Mouse (Mus musculus): Measurements from ENCODE around the gene Slc12a9. TPM values are rescaled to one million over a fixed set of nuclear protein-coding genes. Genes with fewer than 3 reads are reported as not detected.
"Not testable (repeated sequence)": the region's sequence is repeated elsewhere in the genome, so short reads cannot be mapped to it uniquely, and the experiment has no call there.

Gene Slc12a9
- polyA plus RNA-seq, 1 experiment from 2014 or later: 23.4 TPM

- no peak for ATAC-seq
- no peak overlapping the region for H3K4me3 ChIP-seq (replicated peaks)
- H3K36me3 ChIP-seq: peaks cover 16% of the 10 kb centered on the region
- peaks cover 50% of the 10 kb centered on the region for H3K27me3 ChIP-seq
- 80% methylated on average over 15 of the region's 15 CpGs for WGBS
- no peak overlapping the region for H3K4me2 ChIP-seq (replicated peaks)
- H3K9ac ChIP-seq (replicated peaks): no peak overlapping the region
- H3K27ac ChIP-seq: no peak overlapping the region
- H3K4me1 ChIP-seq (replicated peaks): peaks cover 56% of the 10 kb centered on the region
- no peaks in the 10 kb centered on the region for H3K9me3 ChIP-seq
Observed at GRCm38 (mm10) chr5:137291381-137291926, 41.9 kb downstream of the Slc12a9 start.

- Histone ChIP-seq H3K9me3 (no peaks in the 10 kb centered on the region), H3K9ac (replicated peaks) (0 out of 2 replicates have a peak overlapping the region, but pooled peaks have one; percentile 10), H3K4me1 (replicated peaks) (peaks cover 59% of the 10 kb centered on the region), H3K4me3 (replicated peaks) (no peak overlapping the region), H3K27ac (no peak overlapping the region), H3K4me2 (replicated peaks) (peak overlapping the region; percentile 22; the same call in 1 of the 2 replicates), H3K27me3 (peaks cover 50% of the 10 kb centered on the region), H3K36me3 (peaks cover 8% of the 10 kb centered on the region)
- 26% methylated on average over 15 of the region's 15 CpGs for WGBS
- ATAC-seq: no peak
Observed at GRCm38 (mm10) chr5:137290677-137291076, 42.7 kb downstream of the Slc12a9 start.

- Histone ChIP-seq H3K4me2 (replicated peaks) (peak overlapping the region; percentile 95), H3K4me3 (replicated peaks) (peak overlapping the region; percentile 54), H3K36me3 (no peaks in the 10 kb centered on the region), H3K27ac (no peak overlapping the region), H3K4me1 (replicated peaks) (peaks cover 51% of the 10 kb centered on the region), H3K27me3 (peaks cover 50% of the 10 kb centered on the region), H3K9ac (replicated peaks) (no peak overlapping the region), H3K9me3 (no peaks in the 10 kb centered on the region)
- WGBS: 54% methylated on average over 13 of the region's 13 CpGs
- ATAC-seq: no peak
Observed at GRCm38 (mm10) chr5:137289591-137290365, 43.6 kb downstream of the Slc12a9 start.

GRCm38 (mm10) chr5:137288999-137289470 is 44.4 kb downstream of the Slc12a9 start:
- 1% methylated on average over 25 of the region's 25 CpGs for WGBS
- H3K4me3 ChIP-seq (replicated peaks): peak overlapping the region; percentile 54
- peak overlapping the region; percentile 95 for H3K4me2 ChIP-seq (replicated peaks)
- no peaks in the 10 kb centered on the region for H3K9me3 ChIP-seq
- H3K4me1 ChIP-seq (replicated peaks): peaks cover 49% of the 10 kb centered on the region
- H3K27ac ChIP-seq: no peak overlapping the region
- peaks cover 50% of the 10 kb centered on the region for H3K27me3 ChIP-seq
- H3K9ac ChIP-seq (replicated peaks): peak overlapping the region; percentile 53; the same call in 1 of the 2 replicates
- no peaks in the 10 kb centered on the region for H3K36me3 ChIP-seq
- ATAC-seq: no peak

- peak; percentile 38 for ATAC-seq
- Histone ChIP-seq H3K27me3 (peaks cover 50% of the 10 kb centered on the region), H3K27ac (peak overlapping the region; percentile 64)
Observed at GRCm38 (mm10) chr5:137287953-137288743, 45.2 kb downstream of the Slc12a9 start.

GRCm38 (mm10) chr5:137287032-137287952 is 46.1 kb downstream of the Slc12a9 start, which contains the start of gene Ache:
Ache (plus strand) TSS chr5:137287519.
- Histone ChIP-seq H3K9me3 (no peaks in the 10 kb centered on the region), H3K27ac (peak within 1 kb of the TSS; percentile 64), H3K36me3 (no peaks in the 10 kb centered on the region), H3K9ac (replicated peaks) (peak within 1 kb of the TSS; percentile 74), H3K4me3 (replicated peaks) (peak within 1 kb of the TSS; percentile 54), H3K27me3 (peaks cover 45% of the 10 kb centered on the region), H3K4me1 (replicated peaks) (peaks cover 34% of the 10 kb centered on the region), H3K4me2 (replicated peaks) (peak within 1 kb of the TSS; percentile 95)
- WGBS: under 1% methylated on average over 40 of the region's 40 CpGs
- peak; percentile 78 for ATAC-seq

More at GRCm38 (mm10) chr5:137287953-137288743, 45.2 kb downstream of the Slc12a9 start:
- H3K9ac ChIP-seq (replicated peaks): peak overlapping the region; percentile 74
- peak overlapping the region; percentile 54 for H3K4me3 ChIP-seq (replicated peaks)
- H3K36me3 ChIP-seq: no peaks in the 10 kb centered on the region
- peaks cover 40% of the 10 kb centered on the region for H3K4me1 ChIP-seq (replicated peaks)
- WGBS: under 1% methylated on average over 56 of the region's 65 CpGs
- peak overlapping the region; percentile 95 for H3K4me2 ChIP-seq (replicated peaks)
- H3K9me3 ChIP-seq: no peaks in the 10 kb centered on the region

GRCm38 (mm10) chr5:137286655-137287031 is 46.8 kb downstream of the Slc12a9 start:
- peaks cover 34% of the 10 kb centered on the region for H3K4me1 ChIP-seq (replicated peaks)
- H3K27ac ChIP-seq: peak overlapping the region; percentile 64
- ATAC-seq: peak; percentile 84
- no peaks in the 10 kb centered on the region for H3K36me3 ChIP-seq
- peak overlapping the region; percentile 54 for H3K4me3 ChIP-seq (replicated peaks)
- peak overlapping the region; percentile 74 for H3K9ac ChIP-seq (replicated peaks)
- peaks cover 39% of the 10 kb centered on the region for H3K27me3 ChIP-seq
- H3K9me3 ChIP-seq: no peaks in the 10 kb centered on the region
- peak overlapping the region; percentile 95 for H3K4me2 ChIP-seq (replicated peaks)
- 1% methylated on average over 14 of the region's 16 CpGs for WGBS

GRCm38 (mm10) chr5:137285986-137286385 is 47.4 kb downstream of the Slc12a9 start:
- Histone ChIP-seq H3K4me2 (replicated peaks) (peak overlapping the region; percentile 95; the same call in 1 of the 2 replicates), H3K9me3 (no peaks in the 10 kb centered on the region), H3K9ac (replicated peaks) (no peak overlapping the region), H3K4me1 (replicated peaks) (peaks cover 34% of the 10 kb centered on the region), H3K36me3 (no peaks in the 10 kb centered on the region), H3K27me3 (peaks cover 32% of the 10 kb centered on the region), H3K4me3 (replicated peaks) (no peak overlapping the region), H3K27ac (no peak overlapping the region)
- 59% methylated on average over 7 of the region's 7 CpGs for WGBS
- ATAC-seq: no peak

GRCm38 (mm10) chr5:137285045-137285444 is 48.4 kb downstream of the Slc12a9 start:
- Histone ChIP-seq H3K36me3 (no peaks in the 10 kb centered on the region), H3K4me2 (replicated peaks) (no peak overlapping the region), H3K4me3 (replicated peaks) (no peak overlapping the region), H3K27ac (no peak overlapping the region), H3K27me3 (peaks cover 23% of the 10 kb centered on the region), H3K9me3 (no peaks in the 10 kb centered on the region), H3K9ac (replicated peaks) (no peak overlapping the region), H3K4me1 (replicated peaks) (peaks cover 34% of the 10 kb centered on the region)
- no peak for ATAC-seq
- 62% methylated on average over 5 of the region's 5 CpGs for WGBS

- not testable (repeated sequence) for H3K9me3 ChIP-seq; H3K36me3 ChIP-seq; H3K4me3 ChIP-seq (replicated peaks); H3K9ac ChIP-seq (replicated peaks); ATAC-seq; H3K4me2 ChIP-seq (replicated peaks); H3K27ac ChIP-seq
- Histone ChIP-seq H3K4me1 (replicated peaks) (peaks cover 29% of the 10 kb centered on the region), H3K27me3 (peaks cover 17% of the 10 kb centered on the region)
- WGBS: 80% methylated on average over 5 of the region's 6 CpGs
Observed at GRCm38 (mm10) chr5:137284411-137284810, 49.0 kb downstream of the Slc12a9 start.

Data from midbrain, embryonic 13.5 days (tissue).